Mouse (Mus musculus) liver, embryonic 15.5 days (tissue): Measurements from ENCODE around the gene Hoxd1. TPM values are rescaled to one million over a fixed set of nuclear protein-coding genes. Genes with fewer than 3 reads are reported as not detected.

Experiments
- ATAC-seq: fragments of 200-750 bp; cut with Nextera tagmentation; 2 replicates; pipeline ENCODE4 v1.8.0; 2017; ENCODE audit warnings: moderate number of reproducible peaks, mild to moderate bottlenecking, moderate library complexity; ENCODE audit not compliant: insufficient read depth
- H3K27ac ChIP-seq: fragments of 300-500 bp; sonication (generic); replicated peaks from 2 replicates; pipeline ENCODE4 v1.5.1; 2015; ENCODE audit warnings: mild to moderate bottlenecking, inconsistent platforms
- H3K27me3 ChIP-seq: fragments of 300-500 bp; sonication (generic); 2 replicates; pipeline ENCODE4 v1.6.1; 2015; ENCODE audit warnings: mild to moderate bottlenecking, inconsistent platforms
- H3K36me3 ChIP-seq: fragments of 300-500 bp; sonication (generic); replicated peaks from 2 replicates; pipeline ENCODE4 v1.6.1; 2015; ENCODE audit warnings: moderate library complexity, mild to moderate bottlenecking, inconsistent platforms
- H3K4me1 ChIP-seq: fragments of 300-500 bp; sonication (generic); replicated peaks from 2 replicates; pipeline ENCODE4 v1.6.1; 2015; ENCODE audit warnings: inconsistent platforms
- H3K4me2 ChIP-seq: fragments of 300-500 bp; sonication (generic); 2 replicates; pipeline ENCODE4 v1.6.1; 2015; ENCODE audit warnings: moderate library complexity, mild to moderate bottlenecking, inconsistent platforms
- H3K4me3 ChIP-seq: fragments of 300-500 bp; sonication (generic); replicated peaks from 2 replicates; pipeline ENCODE4 v1.5.1; 2015; ENCODE audit warnings: mild to moderate bottlenecking, inconsistent platforms
- H3K9ac ChIP-seq: fragments of 300-500 bp; sonication (generic); 2 replicates; pipeline ENCODE4 v1.6.1; 2015; ENCODE audit warnings: moderate library complexity, mild to moderate bottlenecking, inconsistent platforms
- H3K9me3 ChIP-seq: fragments of 300-500 bp; sonication (generic); replicated peaks from 2 replicates; pipeline ENCODE4 v1.6.1; 2016; ENCODE audit warnings: inconsistent platforms
- WGBS: fragments of 180-500 bp; shearing (Covaris S2); methylation state at CpG from one replicate; pipeline ENCODE4 v1.1.7; 2015; ENCODE audit warnings: mixed read lengths; ENCODE audit not compliant: insufficient replicate concordance; 5-methylcytosine and 5-hydroxymethylcytosine counted together
- polyA plus RNA-seq: library from polyadenylated mRNA; unstranded; fragments of >200 nt; fragmentation: Nextera tagmentation; extraction: Ambion mirVana; gene quantifications from 2 replicates; pipeline ENCODE4 v1.2.1, GENCODE M21; 2015

The Hoxd1 gene
- polyA plus RNA-seq, 1 experiment from 2014 or later: 0.05 TPM

GRCm38 (mm10) chr2:74740311-74741091, 22.3 kb upstream of the Hoxd1 start:
- no peak for ATAC-seq
- Histone ChIP-seq H3K4me2 (no peak overlapping the region), H3K27me3 (peaks cover 99% of the 10 kb centered on the region), H3K9me3 (no peaks in the 10 kb centered on the region), H3K9ac (no peak overlapping the region), H3K36me3 (no peaks in the 10 kb centered on the region), H3K27ac (no peak overlapping the region), H3K4me3 (no peak overlapping the region), H3K4me1 (no peaks in the 10 kb centered on the region)
- WGBS: 3% methylated on average over 43 of the region's 43 CpGs

GRCm38 (mm10) chr2:74741252-74741978, 21.4 kb upstream of the Hoxd1 start:
- no peak overlapping the region for H3K27ac ChIP-seq
- H3K36me3 ChIP-seq: no peaks in the 10 kb centered on the region
- H3K27me3 ChIP-seq: peaks cover 99% of the 10 kb centered on the region
- H3K4me3 ChIP-seq: no peak overlapping the region
- 42% methylated on average over 2 of the region's 3 CpGs for WGBS
- no peak overlapping the region for H3K4me2 ChIP-seq
- H3K4me1 ChIP-seq: no peaks in the 10 kb centered on the region
- H3K9me3 ChIP-seq: no peaks in the 10 kb centered on the region
- ATAC-seq: no peak
- H3K9ac ChIP-seq: no peak overlapping the region

- no peaks in the 10 kb centered on the region for H3K4me1 ChIP-seq
- no peak overlapping the region for H3K4me3 ChIP-seq
- no peak for ATAC-seq
- H3K9me3 ChIP-seq: no peaks in the 10 kb centered on the region
- H3K27ac ChIP-seq: no peak overlapping the region
- H3K4me2 ChIP-seq: no peak overlapping the region
- no peaks in the 10 kb centered on the region for H3K36me3 ChIP-seq
- H3K27me3 ChIP-seq: peaks cover 99% of the 10 kb centered on the region
- H3K9ac ChIP-seq: no peak overlapping the region
These were observed 20.9 kb upstream of the Hoxd1 start for GRCm38 (mm10) chr2:74741979-74742277.

- H3K9me3 ChIP-seq: no peaks in the 10 kb centered on the region
- H3K4me3 ChIP-seq: no peak overlapping the region
- H3K27ac ChIP-seq: no peak overlapping the region
- no peak overlapping the region for H3K9ac ChIP-seq
- no peak overlapping the region for H3K4me2 ChIP-seq
- ATAC-seq: no peak
- H3K27me3 ChIP-seq: peaks cover 99% of the 10 kb centered on the region
- WGBS: 11% methylated on average over 6 of the region's 6 CpGs
- H3K36me3 ChIP-seq: no peaks in the 10 kb centered on the region
- no peaks in the 10 kb centered on the region for H3K4me1 ChIP-seq
These were observed 17.1 kb upstream of the Hoxd1 start for GRCm38 (mm10) chr2:74745540-74746297.

GRCm38 (mm10) chr2:74746298-74746921, 16.4 kb upstream of the Hoxd1 start:
- H3K4me1 ChIP-seq: no peaks in the 10 kb centered on the region
- ATAC-seq: no peak
- no peak overlapping the region for H3K4me2 ChIP-seq
- H3K27ac ChIP-seq: no peak overlapping the region
- no peaks in the 10 kb centered on the region for H3K36me3 ChIP-seq
- no peak overlapping the region for H3K9ac ChIP-seq
- H3K9me3 ChIP-seq: no peaks in the 10 kb centered on the region
- WGBS: 6% methylated on average over 58 of the region's 58 CpGs
- no peak overlapping the region for H3K4me3 ChIP-seq
- H3K27me3 ChIP-seq: peaks cover 99% of the 10 kb centered on the region

GRCm38 (mm10) chr2:74747006-74747405, 15.8 kb upstream of the Hoxd1 start:
- ATAC-seq: no peak
- Histone ChIP-seq H3K4me1 (no peaks in the 10 kb centered on the region), H3K27me3 (peaks cover 99% of the 10 kb centered on the region), H3K27ac (no peak overlapping the region), H3K9me3 (no peaks in the 10 kb centered on the region), H3K9ac (no peak overlapping the region), H3K4me2 (no peak overlapping the region), H3K4me3 (no peak overlapping the region), H3K36me3 (no peaks in the 10 kb centered on the region)
- 5% methylated on average over 24 of the region's 24 CpGs for WGBS

- WGBS: 22% methylated on average over 11 of the region's 11 CpGs
- H3K27me3 ChIP-seq: peaks cover 99% of the 10 kb centered on the region
- no peak for ATAC-seq
These were observed 15.1 kb upstream of the Hoxd1 start for GRCm38 (mm10) chr2:74747661-74748141.

GRCm38 (mm10) chr2:74748436-74748995, 14.3 kb upstream of the Hoxd1 start:
- ATAC-seq: no peak
- peaks cover 100% of the 10 kb centered on the region for H3K27me3 ChIP-seq
- H3K4me2 ChIP-seq: no peak overlapping the region
- 13% methylated on average over 9 of the region's 9 CpGs for WGBS
- no peak overlapping the region for H3K4me3 ChIP-seq
- H3K9me3 ChIP-seq: no peaks in the 10 kb centered on the region
- H3K4me1 ChIP-seq: no peaks in the 10 kb centered on the region
- H3K9ac ChIP-seq: no peak overlapping the region
- no peaks in the 10 kb centered on the region for H3K36me3 ChIP-seq
- H3K27ac ChIP-seq: no peak overlapping the region

More at GRCm38 (mm10) chr2:74747661-74748141, 15.1 kb upstream of the Hoxd1 start:
- no peak overlapping the region for H3K27ac ChIP-seq
- no peaks in the 10 kb centered on the region for H3K4me1 ChIP-seq
- H3K9ac ChIP-seq: no peak overlapping the region
- no peak overlapping the region for H3K4me3 ChIP-seq
- H3K4me2 ChIP-seq: no peak overlapping the region
- no peaks in the 10 kb centered on the region for H3K9me3 ChIP-seq
- no peaks in the 10 kb centered on the region for H3K36me3 ChIP-seq

GRCm38 (mm10) chr2:74749337-74750121, 13.3 kb upstream of the Hoxd1 start:
- Histone ChIP-seq H3K27me3 (peaks cover 100% of the 10 kb centered on the region), H3K4me1 (no peaks in the 10 kb centered on the region), H3K9me3 (no peaks in the 10 kb centered on the region), H3K4me3 (no peak overlapping the region), H3K27ac (no peak overlapping the region), H3K36me3 (no peaks in the 10 kb centered on the region), H3K4me2 (no peak overlapping the region; the same call in 1 of the 2 replicates), H3K9ac (no peak overlapping the region)
- no peak for ATAC-seq
- WGBS: 2% methylated on average over 47 of the region's 47 CpGs

GRCm38 (mm10) chr2:74750731-74751250, 12.0 kb upstream of the Hoxd1 start:
- peaks cover 99% of the 10 kb centered on the region for H3K27me3 ChIP-seq
- ATAC-seq: no peak
- no peak overlapping the region for H3K4me2 ChIP-seq
- 22% methylated on average over 5 of the region's 5 CpGs for WGBS
- no peaks in the 10 kb centered on the region for H3K4me1 ChIP-seq
- H3K9ac ChIP-seq: no peak overlapping the region
- no peaks in the 10 kb centered on the region for H3K36me3 ChIP-seq
- H3K9me3 ChIP-seq: no peaks in the 10 kb centered on the region
- no peak overlapping the region for H3K4me3 ChIP-seq
- H3K27ac ChIP-seq: no peak overlapping the region
